Mouse (Mus musculus) right cerebral cortex, postnatal 36 days (tissue): ENCODE measurements around the gene BC037034.

Experiments used
- DNase-seq, 2 experiments: peaks; one replicate each; pipeline ENCODE4 v3.0.0; 2022; ENCODE audit warnings: low spot score in 2 of 2, mixed read lengths in 1 of 2

The BC037034 gene

GRCm38 (mm10) chr5:138262001-138262400, 1.8 kb downstream of the BC037034 start:
- DNase-seq = no peak

- no peak for DNase-seq
These were observed 3.0 kb downstream of the BC037034 start for GRCm38 (mm10) chr5:138260834-138261233.

- DNase-seq = no peak
These were observed 3.8 kb downstream of the BC037034 start for GRCm38 (mm10) chr5:138260051-138260450.

DNA sequence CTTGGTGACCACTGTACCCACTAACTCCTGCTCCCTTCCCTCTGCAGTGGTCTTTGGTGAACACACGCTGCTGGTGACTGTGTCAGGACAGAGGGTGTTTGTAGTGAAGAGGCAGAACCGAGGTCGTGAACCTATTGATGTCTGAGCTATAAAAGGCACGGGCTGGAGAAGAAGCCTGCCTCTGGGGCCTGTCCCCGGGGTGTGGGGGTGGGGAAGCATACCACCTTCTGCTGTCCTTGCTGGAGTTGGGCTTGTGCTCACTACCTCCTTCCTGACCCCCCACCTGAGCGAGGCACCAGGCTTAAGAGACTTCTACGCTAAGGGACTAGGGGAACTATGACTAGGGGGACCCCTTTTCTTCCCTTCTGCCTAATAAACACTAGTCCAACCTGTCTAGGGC, 4.8 kb downstream of the BC037034 start:
- DNase-seq = no peak

DNA sequence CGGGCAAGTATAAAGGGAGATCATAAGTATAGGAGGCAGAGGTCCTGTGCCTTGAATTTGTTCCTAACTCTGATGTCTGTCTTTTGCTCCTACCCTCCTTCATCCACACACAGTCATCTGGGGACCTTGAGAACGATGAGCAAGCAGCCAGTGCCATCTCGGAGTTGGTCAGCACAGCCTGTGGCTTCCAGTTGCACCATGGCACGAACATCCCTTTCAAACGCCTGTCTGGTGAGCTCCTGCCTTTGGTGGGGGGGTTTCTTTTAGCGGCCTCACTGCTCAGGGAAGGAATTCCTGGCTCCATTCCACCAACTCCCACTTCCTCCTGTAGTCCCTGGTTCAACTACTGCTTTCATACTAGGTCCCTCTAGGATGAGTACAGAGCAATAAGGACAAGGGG, 5.3 kb downstream of the BC037034 start:
- no peak for DNase-seq

GRCm38 (mm10) chr5:138258078-138258477, 5.8 kb downstream of the BC037034 start:
- DNase-seq = no peak

- DNase-seq = no peak
These were observed 6.3 kb downstream of the BC037034 start for GRCm38 (mm10) chr5:138257585-138257978.

DNA sequence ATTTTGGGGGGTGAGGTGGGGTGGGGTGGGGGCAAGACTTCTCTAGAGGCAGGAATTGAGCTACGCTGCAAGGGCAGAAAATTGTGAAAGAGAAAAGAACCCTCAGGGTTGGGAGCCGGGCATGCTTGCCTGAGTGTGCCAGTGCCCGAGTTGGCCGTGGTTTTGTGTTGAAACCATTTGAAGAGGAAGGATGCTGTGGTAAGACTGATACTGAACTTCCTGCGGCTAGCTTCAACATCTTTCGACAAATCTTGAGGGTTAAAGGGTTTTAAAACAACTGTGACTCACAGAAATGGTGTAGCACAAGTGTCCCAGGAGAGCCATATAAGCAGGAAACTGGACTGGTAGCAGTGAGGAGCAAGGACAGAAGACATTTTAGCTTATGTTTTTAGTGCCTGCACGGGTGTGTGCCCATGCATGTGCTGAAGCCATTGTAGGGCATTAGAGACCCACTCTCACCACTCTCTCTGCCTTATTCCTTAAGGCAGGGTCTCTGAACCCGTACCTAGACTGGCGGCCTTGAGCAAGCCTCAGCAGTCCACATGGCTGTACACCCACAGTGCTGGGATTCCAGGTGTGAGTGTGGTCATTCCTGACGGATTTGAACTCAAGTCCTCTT, 6.8 kb downstream of the BC037034 start:
- DNase-seq = no peak

GRCm38 (mm10) chr5:138256094-138256467, 7.8 kb downstream of the BC037034 start:
- DNase-seq = no peak

- peak; percentile 96 to 99 for DNase-seq
These were observed 8.3 kb downstream of the BC037034 start, which contains the start of gene Lamtor4 for GRCm38 (mm10) chr5:138255353-138256093. Lamtor4 (plus strand) TSS chr5:138255482.

GRCm38 (mm10) chr5:138253061-138253460, 10.8 kb downstream of the BC037034 start:
- DNase-seq = no peak

- DNase-seq = no peak
These were observed 12.7 kb downstream of the BC037034 start for GRCm38 (mm10) chr5:138251144-138251543.

DNA sequence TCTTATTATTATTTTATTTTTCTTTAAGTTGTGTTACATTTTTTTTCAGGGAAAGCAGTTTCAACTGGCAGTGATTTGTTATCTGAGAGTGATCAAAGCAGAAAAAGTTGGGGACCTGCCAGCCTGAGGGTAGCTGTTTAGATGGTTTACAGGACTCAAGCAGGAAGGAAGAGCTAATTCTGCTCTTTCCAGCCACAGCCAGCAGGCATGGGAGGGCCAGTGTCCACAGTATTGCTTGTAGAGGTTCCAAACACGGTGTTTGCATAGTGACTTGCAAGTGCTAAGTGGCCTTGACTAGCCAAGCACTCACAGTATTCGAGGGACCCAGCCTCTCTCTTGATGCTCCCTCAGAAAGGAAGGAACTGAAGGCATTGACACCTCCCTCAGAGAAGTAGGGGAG, 22.3 kb downstream of the BC037034 start:
- DNase-seq = no peak

GRCm38 (mm10) chr5:138234224-138234623, 29.6 kb downstream of the BC037034 start:
- DNase-seq = no peak

DNA sequence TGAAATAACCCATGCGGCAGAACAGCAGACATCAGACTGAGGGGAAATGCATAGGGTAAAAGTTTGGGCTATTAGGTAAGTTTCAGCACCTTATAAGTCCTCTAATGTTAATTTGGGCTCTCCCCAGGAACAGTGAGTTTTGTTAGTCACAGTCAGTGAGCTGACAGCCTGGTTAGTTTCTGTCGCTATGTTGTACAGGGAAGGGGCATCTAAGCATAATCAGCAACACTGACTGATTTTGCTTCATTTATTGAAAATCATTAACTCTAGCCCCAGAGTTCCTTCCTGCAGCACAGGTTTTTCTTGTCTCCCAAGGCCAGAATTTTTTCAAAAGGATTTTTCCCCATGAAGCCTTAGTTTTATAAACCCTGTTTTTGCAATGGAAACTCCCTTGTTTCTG, 30.1 kb downstream of the BC037034 start:
- DNase-seq = no peak

- DNase-seq = no peak
These were observed 34.3 kb downstream of the BC037034 start for GRCm38 (mm10) chr5:138229511-138229910.

DNA sequence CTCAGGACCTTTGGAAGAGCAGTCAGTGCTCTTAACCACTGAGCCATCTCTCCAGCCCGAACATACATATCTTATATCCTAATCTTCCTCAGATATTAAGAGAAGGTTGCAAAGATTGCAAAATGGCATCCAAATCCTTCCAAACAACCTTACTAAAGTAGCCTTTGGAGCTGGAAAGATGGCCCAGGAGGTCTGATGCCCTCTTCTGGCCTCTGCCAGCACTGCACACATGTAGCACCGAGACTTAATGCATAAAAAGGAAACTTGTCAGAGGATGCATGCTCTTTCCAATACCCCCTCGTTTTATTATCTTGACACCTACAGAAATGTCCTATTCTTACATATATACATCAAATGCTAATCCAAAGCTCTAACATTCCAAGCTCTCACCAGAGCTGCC, 35.8 kb downstream of the BC037034 start:
- no peak for DNase-seq

- DNase-seq = no peak
These were observed 36.5 kb downstream of the BC037034 start for GRCm38 (mm10) chr5:138227367-138227766.

DNA sequence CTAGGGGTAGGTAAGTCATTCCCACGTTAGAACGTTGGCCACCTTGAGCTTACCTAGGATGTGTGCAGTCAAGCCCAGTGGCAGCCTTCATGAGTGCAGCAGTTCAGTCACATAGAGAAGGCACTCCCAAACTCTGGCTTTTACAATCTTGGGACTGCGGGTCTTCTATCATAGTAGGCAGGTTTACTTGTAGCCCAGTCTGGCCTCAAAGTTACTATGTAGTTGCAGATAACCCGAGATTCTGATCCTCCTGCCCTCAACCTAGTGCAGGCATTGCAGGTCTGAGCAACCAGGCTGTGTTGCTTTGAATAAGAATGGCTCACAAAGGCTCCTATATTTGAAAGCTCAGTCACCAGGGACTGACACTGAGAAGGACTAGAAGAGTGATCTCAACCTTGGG, 37.3 kb downstream of the BC037034 start:
- no peak for DNase-seq

GRCm38 (mm10) chr5:138225700-138226099, 38.1 kb downstream of the BC037034 start, which contains the start of gene Nxpe5:
Nxpe5 (plus strand) TSS chr5:138225898.
- DNase-seq = no peak

- no peak for DNase-seq
These were observed 40.5 kb downstream of the BC037034 start for GRCm38 (mm10) chr5:138223287-138223686.

GRCm38 (mm10) chr5:138222111-138222510, 41.7 kb downstream of the BC037034 start:
- DNase-seq = peak; percentile 50 to 61

DNA sequence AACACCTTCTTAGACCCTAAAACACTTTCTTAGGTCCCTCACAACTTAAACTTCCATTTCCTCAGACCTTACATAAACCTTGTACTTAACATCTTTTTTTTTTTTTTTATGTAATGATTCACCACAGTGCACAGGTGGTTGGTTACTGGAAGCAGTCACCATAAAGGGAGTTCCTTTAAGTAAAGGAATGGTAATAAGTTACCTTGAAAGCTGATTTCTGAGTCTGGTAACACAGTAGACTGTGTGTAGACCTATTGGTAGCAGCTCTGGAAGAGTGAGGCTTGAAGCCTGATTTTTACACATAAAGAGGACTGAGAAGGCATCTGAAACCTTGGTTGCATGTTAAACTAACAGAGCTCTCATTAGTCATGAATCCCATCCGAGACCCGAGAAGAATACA, 44.0 kb downstream of the BC037034 start:
- no peak for DNase-seq
